Mouse (Mus musculus) left cerebral cortex, adult 8-10 months (tissue): Measurements from ENCODE around the gene Chfr. TPM values are rescaled to one million over a fixed set of nuclear protein-coding genes. Genes with fewer than 3 reads are reported as not detected.
"Not testable (repeated sequence)": the region's sequence is repeated elsewhere in the genome, so short reads cannot be mapped to it uniquely, and the experiment has no call there.

Source experiments
- DNase-seq, 2 experiments: peaks; one replicate each; pipeline ENCODE4 v3.0.0; 2022; ENCODE audit warnings: low spot score in 2 of 2
- total RNA-seq, 4 experiments: library from RNA; stranded (reverse); gene quantifications; 2 replicates each; pipeline ENCODE4 v1.2.4; 2022

Chfr gene
- total RNA-seq, 4 experiments from 2014 or later: 41.8 to 50.5 (median 45.1) TPM

- DNase-seq: peak; percentile 85 to 96
Observed at GRCm38 (mm10) chr5:110107581-110108304, 27.9 kb upstream of the Chfr start, which contains the start of gene Gtpbp6. Gene Gtpbp6 (minus strand): TSS chr5:110108197.

DNA sequence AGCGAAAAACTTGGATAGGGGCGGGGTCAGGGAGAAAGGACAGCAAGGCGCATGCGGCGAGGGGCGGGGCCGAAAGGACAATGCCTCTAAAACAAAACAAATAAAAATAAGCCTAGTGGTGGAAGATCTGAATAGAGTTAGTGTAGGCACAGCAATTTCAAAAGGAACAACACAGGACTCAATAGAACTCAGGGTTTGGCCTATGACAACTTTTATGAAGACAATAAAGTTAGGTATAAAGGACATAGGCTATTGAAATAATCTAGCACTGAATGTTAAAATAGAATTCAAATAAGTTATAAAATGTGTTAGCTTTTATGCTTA is 27.4 kb upstream of the Chfr start:
- no peak for DNase-seq

DNA sequence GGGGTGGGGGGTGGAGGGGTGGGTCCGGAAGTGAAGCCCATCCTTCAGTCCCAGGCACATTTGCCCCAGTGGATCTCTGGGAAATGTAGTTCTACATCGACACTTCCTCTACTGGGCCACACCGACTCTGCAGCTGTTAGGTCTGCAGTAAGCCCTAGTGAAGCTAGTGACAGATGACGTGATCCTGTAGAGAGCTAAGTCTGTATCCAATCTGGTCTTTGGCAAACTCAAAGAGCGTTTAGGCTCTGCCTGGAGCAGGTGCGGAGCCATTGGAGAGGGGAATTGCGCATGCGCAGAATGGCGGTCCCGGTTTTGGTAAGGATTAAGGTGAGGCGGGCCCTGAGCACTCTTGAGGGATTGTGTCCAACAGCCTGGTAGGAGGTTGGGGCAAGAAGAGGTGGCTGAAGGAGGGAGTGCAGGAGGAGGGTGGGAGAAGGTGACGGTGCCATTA is 25.6 kb upstream of the Chfr start, which contains the start of gene Zfp605:
Gene Zfp605 (plus strand): TSS at position 102 of the 451 bp plus-strand sequence.
- peak; percentile 93 to 94 for DNase-seq

GRCm38 (mm10) chr5:110122380-110122779 is 13.3 kb upstream of the Chfr start:
- not testable (repeated sequence) for DNase-seq

DNA sequence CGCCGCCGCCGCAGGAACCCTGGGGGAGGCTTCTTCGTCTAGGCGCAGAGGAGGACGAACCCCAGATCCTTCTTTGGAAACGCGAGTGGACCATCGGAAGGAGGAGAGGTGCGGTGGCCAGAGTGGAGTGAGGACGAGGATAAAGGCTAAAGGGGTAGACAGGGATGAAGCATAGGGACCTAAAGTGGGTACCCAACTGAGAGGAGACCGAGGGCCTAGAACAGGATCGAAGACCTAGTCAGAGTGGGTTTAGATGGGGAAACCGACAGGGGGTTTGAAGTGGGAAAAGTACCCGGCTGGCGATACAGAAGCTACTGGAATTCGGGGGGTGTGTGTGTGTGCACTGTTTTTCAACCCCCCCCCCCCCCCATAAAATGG is 434 bp downstream of the Chfr start:
- DNase-seq: no peak

- no peak for DNase-seq
Observed at GRCm38 (mm10) chr5:110137816-110138215, 2.2 kb downstream of the Chfr start.

- DNase-seq: no peak
Observed at GRCm38 (mm10) chr5:110139325-110139724, 3.7 kb downstream of the Chfr start.

DNA sequence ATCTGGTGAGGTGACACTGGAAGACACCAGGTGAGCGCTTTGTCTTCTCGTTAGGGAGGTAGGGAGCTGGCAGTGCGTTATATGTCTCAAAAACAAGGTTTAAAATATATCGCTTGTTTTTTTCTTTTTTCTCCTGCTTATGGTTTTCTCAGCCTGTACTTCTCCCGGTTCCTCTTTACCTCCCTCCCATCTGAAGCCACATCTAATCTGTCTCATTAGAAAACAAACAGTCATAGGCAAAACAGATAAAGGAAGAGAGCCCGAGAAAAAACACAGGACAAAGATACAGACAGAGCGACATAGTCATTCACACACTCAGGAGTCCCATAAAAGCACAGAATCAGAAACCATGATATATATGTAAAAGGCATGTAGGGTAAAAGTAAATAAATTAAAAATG is 4.8 kb downstream of the Chfr start:
- DNase-seq: no peak

DNA sequence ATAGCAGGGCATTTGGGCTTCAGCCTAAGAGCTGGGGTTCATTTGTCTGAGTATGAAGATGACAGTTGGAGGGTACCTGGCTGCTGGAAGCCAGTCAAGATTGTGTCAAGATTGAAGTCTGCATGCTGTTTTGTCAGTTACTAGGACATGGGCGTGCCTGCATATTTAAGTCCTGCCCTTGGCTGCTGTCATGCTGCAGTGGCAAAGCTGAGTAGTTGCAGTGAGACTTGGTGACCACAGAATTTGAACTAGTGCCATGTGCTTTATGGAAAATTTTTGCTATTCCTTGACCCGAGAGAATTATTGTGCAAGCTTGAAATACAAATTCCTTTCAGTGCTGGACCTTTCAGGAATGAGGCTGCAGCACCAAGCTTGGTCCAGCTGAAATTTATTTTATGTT is 6.7 kb downstream of the Chfr start:
- DNase-seq: no peak

GRCm38 (mm10) chr5:110143007-110143406 is 7.4 kb downstream of the Chfr start:
- DNase-seq: no peak

GRCm38 (mm10) chr5:110169374-110169773 is 33.7 kb downstream of the Chfr start:
- DNase-seq: no peak

DNA sequence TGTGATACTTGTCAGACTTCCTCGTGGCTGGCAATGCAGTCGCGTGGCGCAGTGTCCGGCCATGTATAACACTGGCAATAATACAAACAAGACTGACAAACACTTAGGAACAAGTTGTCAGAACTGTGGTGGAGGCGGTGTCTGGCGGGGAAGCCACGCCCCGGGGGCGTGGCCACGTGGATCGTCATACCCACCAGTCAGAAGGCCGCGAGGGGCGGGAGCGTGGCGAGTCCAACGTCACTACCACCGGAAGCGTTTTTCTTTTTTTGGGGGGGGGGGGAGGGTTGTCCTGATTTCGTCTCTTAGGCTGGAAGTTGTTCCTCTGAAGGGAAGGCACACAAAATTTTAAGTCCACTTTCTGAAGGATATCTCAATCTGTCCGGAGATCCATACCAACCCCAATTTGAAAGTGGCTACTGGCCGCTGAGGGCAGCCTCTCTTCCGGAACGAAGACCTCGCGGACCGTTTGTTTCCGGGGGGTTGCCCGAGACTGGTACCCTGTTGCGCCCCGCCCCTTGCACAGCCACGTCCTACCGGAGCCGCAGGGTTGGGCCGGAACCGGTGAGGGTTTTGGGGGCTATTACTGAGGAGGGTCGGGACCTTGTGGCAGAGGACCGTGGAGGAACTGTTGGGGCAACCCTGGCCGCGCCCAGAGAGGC is 40.8 kb downstream of the Chfr start, which contains the start of gene Golga3:
Gene Golga3 (plus strand): TSS at position 340 of the 659 bp plus-strand sequence.
- peak; percentile 81 to 94 for DNase-seq

DNA sequence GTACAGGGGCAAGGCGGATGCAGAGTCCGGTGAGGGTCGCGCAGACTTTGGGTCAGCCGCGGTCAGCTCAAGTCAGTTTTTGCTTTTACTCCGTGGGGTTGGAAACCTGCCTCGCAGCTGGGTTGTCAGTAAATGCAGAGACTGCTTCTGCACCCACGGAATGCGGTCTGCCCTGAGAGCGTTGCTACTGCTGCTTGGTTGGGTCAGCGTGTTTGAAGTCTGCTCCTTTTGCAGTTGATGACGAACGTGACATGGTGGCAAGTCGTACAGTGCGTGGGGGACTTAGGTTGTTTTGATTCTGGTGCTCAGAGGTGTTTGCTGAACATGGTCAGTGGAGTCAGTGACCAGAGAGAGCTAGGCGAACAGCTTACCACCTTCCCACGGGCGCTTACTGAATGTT is 41.4 kb downstream of the Chfr start:
- DNase-seq: no peak

- no peak for DNase-seq
Observed at GRCm38 (mm10) chr5:110178628-110179027, 43.0 kb downstream of the Chfr start.

DNA sequence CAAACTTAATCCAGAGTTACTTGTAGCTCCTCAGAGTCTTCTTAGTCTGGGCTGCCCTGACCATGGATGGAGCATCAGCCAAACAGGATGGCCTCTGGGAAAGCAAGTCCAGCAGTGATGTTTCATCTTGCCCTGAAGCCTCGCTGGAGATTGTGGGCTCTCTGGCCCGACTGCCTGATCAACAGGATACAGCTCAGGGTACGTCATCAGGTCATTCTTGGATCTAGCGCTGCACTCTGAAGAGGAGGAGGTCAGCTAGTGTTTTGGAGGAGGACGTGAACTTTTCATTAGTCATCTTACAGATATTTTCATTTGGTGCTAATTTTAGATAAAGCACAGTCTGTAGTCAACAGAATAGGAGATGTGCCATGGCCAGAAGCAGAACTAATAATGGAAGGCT is 46.1 kb downstream of the Chfr start:
- no peak for DNase-seq

GRCm38 (mm10) chr5:110203164-110203895 is 67.7 kb downstream of the Chfr start:
- no peak for DNase-seq

- no peak for DNase-seq
Observed at GRCm38 (mm10) chr5:110204777-110205176, 69.1 kb downstream of the Chfr start.

DNA sequence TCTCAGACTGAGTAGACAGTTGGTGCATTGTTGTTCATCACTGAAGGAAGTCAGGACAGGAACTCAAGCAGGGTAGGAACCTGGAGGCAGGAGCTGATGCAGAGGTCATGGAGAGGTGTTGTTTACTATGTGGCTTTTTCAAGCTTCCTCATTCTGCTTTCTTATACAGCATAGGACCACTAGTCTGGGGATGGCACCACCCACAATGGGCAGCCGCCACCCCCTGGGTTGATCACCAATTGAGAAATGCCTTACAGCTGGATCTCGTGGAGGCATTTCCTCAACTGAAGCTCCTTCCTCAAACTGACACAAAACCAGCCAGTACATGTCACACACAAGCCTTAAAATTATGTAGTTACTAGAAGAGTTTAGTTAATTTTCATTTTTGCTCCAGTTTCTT is 75.7 kb downstream of the Chfr start:
- no peak for DNase-seq

DNA sequence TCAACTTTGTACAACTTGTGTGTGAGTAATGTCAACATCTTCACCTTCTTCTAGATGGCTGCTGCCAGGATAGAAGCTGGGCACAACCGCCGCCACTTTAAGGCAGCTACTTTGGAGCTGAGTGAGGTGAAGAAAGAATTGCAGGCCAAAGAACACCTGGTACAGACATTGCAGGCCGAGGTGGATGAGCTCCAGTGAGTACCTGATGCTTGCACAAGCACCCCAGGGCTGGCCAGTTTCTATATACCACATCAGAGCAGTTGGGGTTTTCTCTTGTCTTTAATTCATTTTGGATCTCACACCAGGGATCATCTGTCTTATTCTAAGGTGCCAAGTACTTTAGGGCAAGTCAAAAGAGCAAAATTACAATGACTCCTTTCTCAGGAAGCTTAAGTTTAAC is 81.1 kb downstream of the Chfr start:
- no peak for DNase-seq

- no peak for DNase-seq
Observed at GRCm38 (mm10) chr5:110220331-110220730, 84.7 kb downstream of the Chfr start.
